Mouse (Mus musculus) lung, postnatal 0 days (tissue): ENCODE measurements around the gene Rag1.

Experiments
- CTCF ChIP-seq: IDR thresholded peaks from 2 replicates; pipeline ENCODE4 v1.5.1; 2016; ENCODE audit warnings: antibody characterized with exemption, mild to moderate bottlenecking
- EP300 ChIP-seq: IDR thresholded peaks from 2 replicates; pipeline ENCODE4 v1.6.1; 2016; ENCODE audit warnings: antibody characterized with exemption, mild to moderate bottlenecking, control low read depth

GRCm38 (mm10) chr2:101684421-101684820 lies 35.1 kb upstream of the Rag1 start:
- TF ChIP-seq CTCF (no peak), EP300 (no peak)
